Mouse (Mus musculus) cerebellum, adult 2 months (tissue): ENCODE results near the gene Klhl13.

Experiments
- CTCF ChIP-seq: fragments of 200-500 bp; IDR thresholded peaks from 2 replicates; pipeline ENCODE4 v1.5.1; 2011; ENCODE audit warnings: low read depth, mild to moderate bottlenecking, control low read depth, low read length, moderate library complexity, borderline replicate concordance; ENCODE audit not compliant: insufficient read depth
- POLR2A ChIP-seq: fragments of 200-500 bp; IDR thresholded peaks from 2 replicates; pipeline ENCODE4 v1.6.1; 2011; ENCODE audit warnings: low read length, control low read depth, borderline replicate concordance; ENCODE audit not compliant: insufficient read depth

DNA sequence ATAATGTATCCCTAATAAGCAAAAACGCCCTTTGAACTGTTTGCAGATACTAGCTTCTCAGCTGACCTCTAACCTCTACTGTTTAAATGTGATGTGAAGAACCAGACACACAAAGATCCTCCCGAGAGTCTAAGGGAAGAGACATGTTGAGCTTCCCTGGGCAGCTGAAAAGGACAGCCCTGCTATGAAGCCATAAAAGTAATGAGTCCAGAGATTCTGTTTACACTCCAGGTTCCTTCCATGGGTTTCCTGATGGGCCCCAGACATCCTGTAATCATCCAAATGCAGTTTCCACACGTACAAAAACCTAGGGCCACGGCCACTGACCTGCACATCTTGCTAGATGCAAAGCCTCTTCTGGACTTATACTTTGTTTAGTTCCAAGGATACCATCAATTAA lies 23.8 kb upstream of the Klhl13 start:
- no peak for TF ChIP-seq CTCF
- TF ChIP-seq POLR2A = no peak
